Mouse (Mus musculus) left cerebral cortex, postnatal 14 days (tissue): ENCODE data around the gene Rreb1. TPM values are rescaled to one million over a fixed set of nuclear protein-coding genes. Genes with fewer than 3 reads are reported as not detected.
A peak's percentile ranks its signal among the peaks of the same experiment; 100 is the strongest.

ENCODE experiments used
- DNase-seq, 2 experiments: peaks; one replicate each; pipeline ENCODE4 v3.0.0; 2021 to 2022; ENCODE audit warnings: low spot score in 2 of 2, mixed read lengths in 1 of 2
- intact Hi-C: fragments of 180-260 bp; cut with DNase I; formaldehyde crosslinking; loops from one replicate; pipeline ENCODE4 v1.15.1; 2025
- total RNA-seq, 2 experiments: library from RNA; stranded (reverse); gene quantifications; 2 replicates each; pipeline ENCODE4 v1.2.3; 2021

Gene Rreb1
- total RNA-seq, 2 experiments from 2014 or later, result 24.0 to 26.3 TPM

DNA sequence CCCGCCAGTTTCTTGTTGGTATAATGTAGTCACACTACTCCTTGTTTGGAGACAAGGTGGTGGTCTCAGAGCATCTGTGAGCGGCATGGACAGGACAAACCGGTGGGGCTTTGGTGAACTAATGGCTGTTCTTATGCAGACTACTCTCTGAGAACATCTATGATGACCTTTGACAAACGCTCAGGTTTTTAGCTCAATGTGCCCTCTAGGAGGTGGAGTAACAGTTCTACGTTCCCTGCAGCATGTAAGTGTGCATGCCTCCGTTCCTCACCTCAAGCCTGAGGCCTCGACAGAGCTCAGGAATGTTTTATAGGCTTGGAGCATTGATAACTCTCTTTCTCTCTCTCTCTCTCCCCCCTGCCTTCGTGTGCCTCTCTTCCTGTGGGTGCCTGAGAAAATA is 116.6 kb downstream of the Rreb1 start:
- no peak for DNase-seq
- intact Hi-C loops, result no loop called here

DNA sequence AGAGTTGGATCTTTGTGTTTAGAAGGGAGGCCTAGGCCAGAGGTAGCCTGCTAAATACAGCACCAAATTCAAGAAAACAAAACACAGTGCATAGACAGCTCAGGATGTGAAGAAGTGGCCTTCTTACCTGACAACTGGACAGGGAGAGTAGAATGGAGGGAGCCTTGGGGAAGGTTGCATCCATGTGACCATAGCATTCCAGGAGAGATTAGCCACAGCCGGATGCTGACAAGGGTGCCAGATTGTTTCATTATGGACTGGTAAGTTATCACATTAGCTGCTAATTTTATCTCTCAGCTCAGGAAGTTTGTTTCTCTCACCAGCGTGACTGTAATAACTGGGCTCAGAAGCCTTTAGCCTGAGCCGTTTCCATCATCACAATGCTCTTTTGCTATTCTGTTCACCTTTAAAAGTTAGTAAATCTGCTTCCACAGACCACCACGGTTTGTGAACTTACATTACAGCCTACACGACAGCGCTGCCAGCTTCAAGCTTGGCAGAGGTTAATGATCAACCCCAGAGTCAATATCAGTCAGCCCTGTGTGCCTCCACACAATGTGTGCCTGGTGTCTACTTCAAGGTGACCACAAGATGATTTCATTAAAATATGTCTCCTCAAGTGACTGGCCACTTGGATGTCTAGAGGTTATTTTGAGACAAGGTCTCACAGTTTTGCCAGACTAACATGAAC is 117.5 kb downstream of the Rreb1 start:
- no peak for DNase-seq
- intact Hi-C loops, result no loop called here

DNA sequence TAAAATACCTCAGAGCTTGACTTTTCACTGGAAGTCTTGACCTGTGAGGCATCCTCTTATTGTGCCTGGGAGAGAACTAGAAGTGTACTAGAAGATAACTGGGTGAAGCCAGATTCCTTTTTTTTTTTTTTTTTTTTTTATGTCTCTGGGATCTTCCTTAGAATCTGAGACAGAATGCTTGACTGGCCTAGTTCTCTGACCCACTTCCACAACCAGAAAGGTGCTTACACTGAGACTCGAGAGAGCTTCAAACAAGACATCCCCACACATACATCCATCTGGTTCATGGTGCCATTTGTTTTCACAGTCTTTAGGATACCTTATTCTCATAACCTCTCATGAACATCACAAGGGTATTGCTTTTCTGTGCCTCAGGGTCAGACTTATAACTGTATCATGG is 118.2 kb downstream of the Rreb1 start:
- DNase-seq, result no peak
- intact Hi-C loops, result no loop called here

DNA sequence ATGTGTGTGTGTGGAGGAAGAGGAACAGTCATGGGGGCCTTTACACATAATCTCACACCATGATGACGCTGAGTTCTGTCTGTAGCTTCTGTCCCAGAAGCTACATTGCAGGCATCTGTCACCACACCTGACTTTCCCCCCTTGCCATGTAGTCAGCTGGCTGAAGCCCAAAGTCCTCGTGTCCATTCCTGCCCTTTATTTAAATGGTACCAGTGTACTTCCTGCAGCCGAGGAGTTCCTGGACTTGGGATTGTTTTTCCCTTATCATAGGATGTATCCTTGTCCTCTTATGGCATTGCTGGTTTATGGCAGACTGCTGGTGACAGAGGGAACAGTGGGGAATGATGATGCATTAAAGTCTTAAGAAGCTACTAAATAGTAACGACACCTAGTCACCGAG is 120.6 kb downstream of the Rreb1 start:
- intact Hi-C loops, result no loop called here
- DNase-seq, result no peak

DNA sequence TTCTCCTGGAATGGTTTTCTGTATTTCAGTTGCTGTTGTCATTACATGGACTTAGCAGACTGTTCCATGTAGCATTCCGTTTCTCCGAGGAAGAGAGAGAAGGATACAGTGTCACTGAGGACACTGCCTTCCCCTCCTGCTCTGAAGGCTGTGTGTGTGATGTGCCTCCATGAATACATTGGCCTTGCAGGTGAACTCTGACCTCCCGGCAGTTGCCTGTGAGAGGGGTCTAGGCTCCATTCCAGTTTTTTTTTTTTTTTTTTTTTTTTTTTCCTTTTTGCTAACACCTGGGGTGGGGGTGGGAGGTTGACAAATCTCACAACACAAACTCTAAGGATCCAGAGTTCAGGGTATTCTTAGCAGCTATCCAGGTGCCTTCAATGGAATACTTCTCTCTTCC is 124.8 kb downstream of the Rreb1 start:
- intact Hi-C loops, result no loop called here

DNA sequence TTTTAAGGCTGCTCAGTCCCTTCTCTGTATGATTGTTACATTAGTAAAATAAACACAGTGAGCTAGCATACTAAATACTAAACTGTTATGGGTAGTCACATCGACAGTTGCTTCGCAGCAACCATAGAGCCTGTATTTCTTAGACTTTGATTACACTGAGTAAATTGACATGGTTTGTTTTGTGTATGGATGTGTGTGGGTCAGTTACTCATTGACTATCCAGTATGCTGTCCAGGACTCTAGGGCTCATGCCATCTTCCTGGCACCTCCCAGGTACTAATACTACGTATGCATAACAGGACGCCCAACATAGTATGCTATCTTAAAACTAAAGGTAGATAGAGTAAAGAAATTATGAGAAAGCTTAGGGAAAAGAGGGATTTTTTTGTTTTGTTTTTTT is 125.3 kb downstream of the Rreb1 start:
- intact Hi-C loops, result no loop called here
- DNase-seq, result no peak

More for the DNA sequence above, 124.8 kb downstream of the Rreb1 start:
- no peak for DNase-seq

DNA sequence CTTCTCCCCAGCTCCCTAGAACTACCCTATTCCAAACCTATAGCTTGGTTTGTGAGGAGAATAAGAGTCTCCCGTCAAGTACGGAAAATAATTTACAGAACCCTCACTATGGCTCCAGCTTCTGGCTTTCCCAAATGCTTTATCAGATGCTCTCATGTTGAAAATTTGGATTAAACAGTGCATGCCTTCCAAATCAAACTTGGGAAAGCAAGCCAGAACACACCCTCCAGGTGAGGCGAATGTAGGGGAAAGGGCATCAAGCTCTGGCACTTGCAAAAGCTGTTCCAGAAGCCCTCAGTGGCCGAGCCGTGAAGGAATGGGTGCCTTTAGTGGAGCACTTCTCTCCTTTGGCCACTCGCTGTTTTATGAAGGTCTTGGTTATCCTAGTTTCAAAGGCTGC is 126.2 kb downstream of the Rreb1 start:
- intact Hi-C loops, result no loop called here
- no peak for DNase-seq

DNA sequence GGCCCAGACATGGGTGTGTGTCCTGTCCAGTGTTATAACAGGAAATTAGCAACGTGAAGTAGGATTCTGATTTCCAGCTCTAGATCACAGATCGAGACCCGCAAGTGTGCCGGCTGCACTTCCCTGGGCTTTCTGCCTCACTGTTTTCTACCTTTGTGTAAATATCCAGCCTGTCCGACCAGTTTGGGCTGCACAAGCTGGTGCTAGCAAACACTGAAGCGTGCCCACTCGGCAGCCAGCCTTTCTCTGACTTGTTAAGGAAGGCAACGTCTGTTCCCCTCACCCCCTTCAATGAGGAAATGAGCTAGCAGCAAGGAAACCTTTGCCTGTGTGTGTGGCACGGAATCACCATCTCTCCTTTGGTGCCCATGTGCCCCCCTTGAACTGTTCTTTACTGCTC is 129.9 kb downstream of the Rreb1 start:
- DNase-seq, result peak in 1 of 2 experiments; percentile 19

DNA sequence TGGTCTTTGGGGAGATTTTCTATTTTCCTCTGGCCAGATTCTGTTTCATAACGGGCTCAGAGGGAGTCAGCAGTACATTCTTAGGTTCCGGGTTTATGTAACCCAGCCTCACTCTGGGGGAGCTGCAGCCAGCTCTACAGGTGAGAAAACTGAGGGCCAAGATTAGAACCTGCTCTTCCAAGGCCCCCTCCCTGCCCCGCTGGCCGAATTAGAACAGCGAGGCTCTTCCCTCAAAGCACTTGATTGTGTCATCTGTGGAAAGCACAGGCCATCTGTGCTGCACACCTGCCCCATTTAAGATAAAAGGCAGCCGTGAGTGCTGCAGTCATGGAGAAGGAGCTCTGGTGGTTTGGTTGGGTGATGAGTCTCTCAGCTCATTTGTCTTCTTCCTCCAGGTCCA is 130.3 kb downstream of the Rreb1 start:
- DNase-seq, result no peak
- intact Hi-C loops, result no loop called here

More for the DNA sequence above, 129.9 kb downstream of the Rreb1 start:
- intact Hi-C loops, result no loop called here

DNA sequence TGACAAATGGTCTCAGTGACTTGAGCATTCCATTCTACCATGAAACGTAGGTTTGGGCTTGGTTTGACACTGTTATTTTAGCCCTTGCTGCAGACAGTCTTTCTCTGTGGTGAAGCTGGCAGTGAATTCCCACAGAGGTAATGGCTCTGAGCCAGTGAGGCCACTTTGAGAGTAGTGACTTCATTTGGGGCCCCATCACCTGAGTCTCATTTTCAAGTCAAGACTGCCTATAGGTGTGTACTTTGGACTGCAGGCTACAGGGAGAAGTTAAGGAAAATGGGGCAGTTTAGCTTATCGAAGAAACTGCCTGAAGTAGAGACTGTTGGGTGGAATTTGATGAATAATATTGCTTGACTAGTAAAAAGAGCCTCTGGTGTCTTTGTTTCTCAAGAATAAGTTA is 131.0 kb downstream of the Rreb1 start:
- DNase-seq, result no peak
- intact Hi-C loops, result no loop called here

DNA sequence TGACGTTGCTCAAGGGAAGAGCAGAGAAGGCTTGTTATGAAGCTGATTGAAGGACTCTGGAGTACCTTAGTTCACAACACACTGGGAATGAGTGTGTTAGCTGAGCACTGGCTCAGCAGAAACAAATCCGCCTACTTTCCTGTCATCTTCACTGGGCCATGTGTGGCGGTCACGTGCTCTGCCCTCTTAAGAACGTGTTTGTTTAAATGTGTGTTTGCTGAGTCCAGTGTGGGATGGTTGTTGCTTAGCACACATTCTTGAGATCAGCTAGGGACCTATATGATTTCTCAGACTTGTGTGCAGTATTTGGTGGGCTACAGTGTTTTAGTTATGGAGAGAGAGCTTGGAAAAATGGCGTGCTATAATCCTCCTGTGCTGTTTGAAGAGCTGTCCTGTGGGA is 133.8 kb downstream of the Rreb1 start:
- DNase-seq, result no peak
- intact Hi-C loops, result no loop called here

DNA sequence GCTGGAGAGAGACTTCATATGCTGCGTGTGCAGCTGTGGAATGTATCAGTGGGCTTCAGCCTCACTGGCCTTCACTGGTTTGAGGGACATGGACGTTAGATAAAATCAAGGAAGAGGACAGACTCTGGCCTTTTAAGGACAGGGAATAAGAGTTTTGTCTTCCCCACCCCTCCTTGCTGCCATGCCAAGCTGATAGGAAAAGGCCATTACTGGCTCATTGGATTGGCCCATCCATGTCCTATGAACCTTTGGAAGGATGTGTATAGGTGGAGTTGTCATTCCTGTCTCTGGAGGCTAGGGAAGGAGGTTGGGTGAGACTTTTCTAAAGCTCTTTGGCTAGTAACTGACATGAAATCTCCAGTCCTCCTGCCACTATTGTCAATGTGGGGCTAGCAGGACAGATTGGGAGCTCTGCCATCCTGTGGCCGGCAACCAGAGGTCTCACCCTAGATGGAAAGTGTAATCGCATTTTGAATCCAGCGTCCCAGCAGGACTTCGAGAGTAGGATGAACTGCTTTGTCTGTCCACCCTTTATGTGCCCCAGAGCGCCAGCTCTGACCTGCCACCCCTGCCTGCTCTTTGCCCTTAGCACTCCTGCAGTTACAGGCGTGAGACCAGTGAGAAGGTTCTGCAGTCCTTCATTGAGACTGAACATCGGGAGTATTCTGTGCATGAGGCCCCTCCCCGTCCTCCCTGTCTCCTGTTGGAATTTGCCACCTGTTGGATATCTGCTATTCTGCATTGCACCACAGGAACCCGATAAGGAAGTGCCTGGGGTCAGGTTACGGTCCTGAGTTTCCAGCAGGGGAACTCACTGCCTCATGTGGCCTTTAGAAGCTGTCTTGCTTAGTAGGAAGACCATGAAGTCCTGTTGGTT is 134.6 kb downstream of the Rreb1 start:
- DNase-seq, result no peak
- intact Hi-C loops, result no loop called here

DNA sequence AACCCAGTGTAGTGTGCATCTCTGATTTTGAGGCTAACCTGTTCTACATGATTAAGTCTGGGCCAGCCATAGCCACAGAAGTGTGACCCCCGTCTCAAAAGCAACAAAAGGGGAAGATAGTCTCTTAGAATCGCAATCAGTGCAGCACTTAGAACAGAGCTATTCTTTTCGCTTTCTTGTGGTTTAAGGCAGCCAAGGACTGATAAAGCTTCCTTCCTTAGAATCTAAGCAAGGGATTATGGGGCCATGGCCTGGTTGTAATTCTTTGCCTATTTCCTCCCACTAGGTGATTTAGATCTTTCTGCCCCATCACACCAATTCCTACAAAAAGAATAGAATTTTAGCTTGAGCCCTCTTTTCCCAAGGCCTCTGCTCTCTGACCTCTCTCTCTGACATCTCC is 135.8 kb downstream of the Rreb1 start:
- intact Hi-C loops, result no loop called here
- no peak for DNase-seq

DNA sequence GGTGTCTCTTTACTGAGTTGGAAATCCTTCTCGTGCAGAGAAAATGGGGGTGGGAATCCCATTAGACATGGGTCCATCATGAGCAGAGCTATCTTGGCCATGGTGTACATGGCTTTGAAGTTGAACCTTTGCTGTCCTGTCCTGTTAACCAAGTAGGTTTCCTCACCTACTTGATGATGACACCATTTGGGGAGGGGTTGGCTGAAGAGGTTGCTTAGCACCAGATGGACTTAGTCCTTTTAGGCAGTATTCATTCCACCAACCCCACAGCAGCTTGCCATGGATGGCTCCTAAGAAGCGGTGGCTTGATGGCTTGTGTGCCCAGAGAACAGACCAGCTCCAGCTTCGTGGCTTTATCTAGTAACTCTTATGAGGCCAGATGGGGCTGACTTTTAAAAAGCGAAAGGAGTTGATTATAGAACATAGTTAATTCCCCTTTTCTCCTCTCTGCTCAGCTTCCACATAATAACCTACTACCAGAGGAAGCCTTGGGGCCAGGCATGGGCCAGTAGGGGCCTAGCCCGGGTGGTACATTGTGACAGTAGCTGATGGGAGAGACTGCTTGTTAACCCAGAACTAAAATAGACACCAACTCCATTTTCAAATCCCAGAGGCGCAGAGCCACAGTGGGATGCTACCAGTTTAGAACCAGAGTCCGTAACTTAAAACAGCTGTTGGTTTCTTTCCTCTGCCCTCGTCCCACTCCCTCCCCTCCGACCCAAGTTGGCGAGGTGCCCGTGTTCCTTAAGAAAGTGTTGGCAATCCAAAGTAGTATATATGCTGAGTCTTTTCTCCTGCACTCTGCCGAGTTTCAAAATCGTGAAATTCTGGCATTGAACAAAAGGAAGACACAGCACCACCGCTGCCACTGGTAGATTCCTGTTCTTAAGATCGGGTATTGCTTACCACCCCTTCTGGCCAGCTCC is 140.4 kb downstream of the Rreb1 start:
- no peak for DNase-seq
- intact Hi-C loops, result no loop called here

DNA sequence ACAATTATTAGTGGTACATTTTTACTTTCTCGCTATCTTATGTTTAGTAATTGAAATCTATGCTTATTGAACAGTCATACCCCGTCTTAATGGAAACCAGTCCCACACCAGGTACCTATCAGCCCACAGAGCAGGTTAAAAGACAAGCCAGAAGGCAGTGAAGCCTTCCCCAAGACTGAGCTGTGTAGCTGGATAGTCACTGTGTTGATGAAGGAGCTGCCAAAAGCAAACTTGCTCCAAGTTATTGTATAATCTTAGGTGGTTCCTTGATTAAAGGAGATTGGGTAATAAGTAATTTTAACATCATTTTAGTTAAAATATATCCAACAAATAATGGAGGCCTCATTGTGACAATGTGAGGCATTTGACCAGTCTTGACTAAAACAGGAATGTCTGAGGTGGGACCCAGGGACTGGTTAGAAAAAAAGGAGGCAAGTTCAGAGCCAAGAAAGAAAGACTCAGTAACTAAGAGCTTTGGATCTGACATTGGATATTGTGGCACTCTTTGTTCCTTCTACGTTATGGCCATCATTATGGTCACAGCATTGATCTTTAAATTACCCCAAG is 141.6 kb downstream of the Rreb1 start:
- DNase-seq, result no peak
- intact Hi-C loops, result no loop called here

DNA sequence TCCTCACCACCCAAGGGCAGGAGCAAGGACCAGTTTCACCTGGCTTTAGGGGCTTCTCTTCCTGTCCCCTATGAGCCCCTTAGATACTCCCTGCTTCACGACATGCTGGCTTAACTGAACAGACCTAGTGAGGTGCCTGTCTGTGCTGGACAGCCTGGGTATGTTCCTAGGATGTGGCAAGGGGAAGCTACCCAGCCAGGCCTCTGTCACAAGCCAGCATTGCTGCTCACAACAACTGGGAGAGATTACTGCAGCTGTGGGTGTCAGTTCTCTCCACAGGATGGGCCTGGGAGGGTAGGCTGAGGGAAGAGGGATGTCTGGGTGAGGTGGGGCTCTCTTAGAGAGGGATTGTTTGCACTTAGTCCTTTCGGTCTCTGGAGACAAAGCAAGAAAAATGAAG is 142.5 kb downstream of the Rreb1 start:
- intact Hi-C loops, result no loop called here
- no peak for DNase-seq

DNA sequence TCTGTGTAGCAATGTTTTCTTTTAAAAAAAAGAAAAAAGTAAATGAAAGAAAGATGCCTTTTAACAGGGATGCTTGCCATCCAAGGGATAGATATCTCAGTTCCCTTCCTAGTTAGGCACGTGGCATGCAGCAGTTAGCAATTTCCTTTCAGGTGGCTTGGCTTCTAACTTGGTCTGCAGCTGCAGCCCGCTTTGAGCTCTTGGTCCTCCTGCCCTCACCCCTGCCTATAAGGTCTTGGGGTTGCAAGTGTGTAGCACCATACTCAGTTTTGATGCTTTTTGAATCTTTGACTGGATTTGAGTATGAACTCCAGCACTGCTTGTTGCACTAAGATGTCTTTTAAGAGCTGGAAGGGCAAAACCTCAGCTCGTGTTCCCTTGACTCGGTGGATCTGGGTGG is 144.9 kb downstream of the Rreb1 start:
- intact Hi-C loops, result no loop called here
- DNase-seq, result no peak

DNA sequence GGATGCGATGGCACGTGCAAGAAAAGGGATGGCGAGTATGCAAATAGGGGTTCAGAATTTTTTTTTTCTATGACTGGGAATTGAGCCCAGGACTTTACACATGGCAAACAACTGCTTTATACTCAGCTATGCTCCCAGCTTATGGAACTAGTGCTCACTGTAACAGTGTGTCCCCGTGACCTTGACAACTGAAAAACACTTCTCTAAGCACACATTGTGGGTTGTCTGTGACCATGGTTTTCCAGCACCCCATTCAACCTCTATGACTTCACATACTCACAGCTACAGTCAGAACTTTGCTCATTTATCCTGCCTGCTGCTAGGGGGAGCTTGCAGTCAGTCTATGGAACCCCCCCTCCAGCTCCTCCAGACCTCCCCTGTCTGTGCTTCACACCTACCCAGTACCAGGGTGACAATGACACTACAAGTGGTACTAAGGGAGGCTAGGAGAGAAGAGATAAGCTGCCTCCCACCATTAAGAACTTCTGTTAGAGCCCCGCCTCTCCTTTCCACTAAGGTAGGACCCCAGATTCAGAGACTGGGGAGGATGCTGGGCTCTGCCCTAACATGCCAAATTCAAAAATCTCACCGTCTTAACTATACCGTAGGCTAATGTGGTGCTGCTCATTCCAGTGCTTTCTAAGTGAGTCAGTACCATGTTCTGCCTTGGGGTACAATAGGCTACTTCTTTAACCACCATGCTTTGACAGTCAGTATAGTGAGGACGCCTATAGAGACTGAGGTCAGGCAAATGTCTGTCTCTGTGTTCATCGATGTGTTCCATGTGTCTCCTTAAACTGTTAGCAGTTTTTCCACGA is 145.7 kb downstream of the Rreb1 start:
- DNase-seq, result peak in 1 of 2 experiments; percentile 47
- intact Hi-C loops, result no loop called here

DNA sequence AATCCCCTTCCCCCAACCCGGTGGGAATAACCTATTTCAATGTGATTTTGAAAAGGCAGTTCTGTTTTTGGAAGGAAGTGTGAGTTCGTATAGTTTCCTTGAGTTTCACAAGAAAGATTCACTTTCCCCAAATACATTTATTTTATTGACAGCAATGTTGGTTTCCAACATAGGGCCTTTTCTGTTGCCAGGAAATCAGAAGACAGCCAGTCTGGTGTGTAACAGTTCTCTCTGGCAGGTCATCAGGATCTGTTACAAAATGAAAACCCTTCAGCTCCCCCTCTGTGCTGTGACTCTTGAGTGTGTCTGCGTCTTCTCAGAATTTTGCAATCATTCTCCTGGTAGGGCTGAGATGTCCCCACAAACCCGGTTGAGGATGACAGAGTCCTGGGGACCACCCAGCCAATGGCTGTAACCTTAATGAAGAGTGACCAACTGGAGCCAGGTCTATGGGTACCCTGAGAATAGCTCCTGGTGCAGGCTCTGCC is 146.3 kb downstream of the Rreb1 start:
- DNase-seq, result no peak
- intact Hi-C loops, result no loop called here
